Mouse (Mus musculus) hindbrain, postnatal 0 days (tissue): ENCODE results near the gene Gm20517. TPM values are rescaled to one million over a fixed set of nuclear protein-coding genes. Genes with fewer than 3 reads are reported as not detected.
A peak's percentile ranks its signal among the peaks of the same experiment; 100 is the strongest.

Source experiments
- ATAC-seq: fragments of 200-750 bp; cut with Nextera tagmentation; 2 replicates; pipeline ENCODE4 v1.8.0; 2017; ENCODE audit warnings: mild to moderate bottlenecking, moderate TSS enrichment, moderate library complexity
- DNase-seq: peaks from one replicate; pipeline ENCODE4 v3.0.0-alpha.2; 2015; ENCODE audit warnings: low spot score
- H3K27ac ChIP-seq: fragments of 300-500 bp; sonication (generic); 2 replicates; pipeline ENCODE4 v1.5.1; 2014; ENCODE audit warnings: mild to moderate bottlenecking
- H3K27me3 ChIP-seq: fragments of 300-500 bp; sonication (generic); 2 replicates; pipeline ENCODE4 v1.6.1; 2014; ENCODE audit warnings: low read length, mixed read lengths; ENCODE audit not compliant: insufficient read depth
- H3K36me3 ChIP-seq: fragments of 300-500 bp; sonication (generic); 2 replicates; pipeline ENCODE4 v1.6.1; 2014; ENCODE audit warnings: low read length, mixed read lengths; ENCODE audit not compliant: insufficient read depth
- H3K4me1 ChIP-seq: fragments of 300-500 bp; sonication (generic); 2 replicates; pipeline ENCODE4 v1.6.1; 2014; ENCODE audit warnings: antibody characterized with exemption, low read length, mixed read lengths; ENCODE audit not compliant: insufficient read depth
- H3K4me2 ChIP-seq: fragments of 300-500 bp; sonication (generic); 2 replicates; pipeline ENCODE4 v1.6.1; 2014; ENCODE audit warnings: low read depth, mild to moderate bottlenecking, low read length, moderate library complexity, mixed read lengths
- H3K4me3 ChIP-seq: fragments of 300-500 bp; sonication (generic); 2 replicates; pipeline ENCODE4 v1.5.1; 2014; ENCODE audit warnings: low read length
- H3K9ac ChIP-seq: fragments of 300-500 bp; sonication (generic); replicated peaks from 2 replicates; pipeline ENCODE4 v1.6.1; 2014; ENCODE audit warnings: mild to moderate bottlenecking, low read length, moderate library complexity, mixed read lengths
- H3K9me3 ChIP-seq: fragments of 300-500 bp; sonication (generic); 2 replicates; pipeline ENCODE4 v1.6.1; 2016; ENCODE audit warnings: low read length, mixed read lengths
- CTCF ChIP-seq: IDR thresholded peaks from 2 replicates; pipeline ENCODE4 v1.5.1; 2016; ENCODE audit warnings: antibody characterized with exemption, control low read depth, low read depth
- WGBS: fragments of 180-500 bp; shearing (Covaris S2); extraction: QIAGEN DNeasy Blood & Tissue Kit; methylation state at CpG from one replicate; pipeline ENCODE4 v1.1.7; 2014; 5-methylcytosine and 5-hydroxymethylcytosine counted together
- polyA plus RNA-seq: library from polyadenylated mRNA; unstranded; fragments of >200 nt; fragmentation: Nextera tagmentation; extraction: Ambion mirVana; gene quantifications from 2 replicates; pipeline ENCODE4 v1.2.1, GENCODE M21; 2015
- total RNA-seq: library from RNA; depleted of rRNA; stranded (reverse); fragments of >200 nt; gene quantifications from 2 replicates; pipeline ENCODE4 v1.2.3, GENCODE M21; 2014

Gene Gm20517
- total and polyA plus RNA-seq, 2 experiments from 2014 or later: 1.6 to 4.8 TPM

GRCm38 (mm10) chr17:47703556-47703955 lies 92.2 kb downstream of the Gm20517 start:
- Histone ChIP-seq H3K9ac (no peak overlapping the region), H3K36me3 (peaks cover 14% of the 10 kb centered on the region), H3K4me3 (no peak overlapping the region), H3K27ac (no peak overlapping the region), H3K4me1 (no peaks in the 10 kb centered on the region), H3K4me2 (no peak overlapping the region), H3K9me3 (no peaks in the 10 kb centered on the region), H3K27me3 (no peaks in the 10 kb centered on the region)
- DNase-seq: no peak
- no peak for TF ChIP-seq CTCF
- 37% methylated on average over 20 of the region's 20 CpGs for WGBS
- no peak for ATAC-seq

GRCm38 (mm10) chr17:47704692-47705091 lies 93.3 kb downstream of the Gm20517 start:
- Histone ChIP-seq H3K27me3 (no peaks in the 10 kb centered on the region), H3K9ac (no peak overlapping the region), H3K4me3 (no peak overlapping the region), H3K4me2 (no peak overlapping the region), H3K9me3 (no peaks in the 10 kb centered on the region), H3K36me3 (peaks cover 6% of the 10 kb centered on the region; the same call in 1 of the 2 replicates), H3K27ac (no peak overlapping the region), H3K4me1 (no peaks in the 10 kb centered on the region)
- WGBS: 75% methylated on average over 4 of the region's 4 CpGs
- ATAC-seq (no peak), DNase-seq (no peak)
- TF ChIP-seq CTCF: no peak

- Histone ChIP-seq H3K9ac (no peak overlapping the region), H3K27me3 (no peaks in the 10 kb centered on the region), H3K4me2 (no peak overlapping the region), H3K4me1 (no peaks in the 10 kb centered on the region), H3K4me3 (no peak overlapping the region), H3K27ac (no peak overlapping the region), H3K36me3 (0 out of 2 replicates have a peak, but pooled peaks cover 5% of the 10 kb centered on the region), H3K9me3 (no peaks in the 10 kb centered on the region)
- DNase-seq (peak; percentile 23), ATAC-seq (no peak)
- WGBS: 52% methylated on average over 1 of the region's 1 CpGs
- no peak for TF ChIP-seq CTCF
Measured at GRCm38 (mm10) chr17:47706196-47706595, 94.8 kb downstream of the Gm20517 start.

GRCm38 (mm10) chr17:47707961-47708360 lies 96.6 kb downstream of the Gm20517 start:
- Histone ChIP-seq H3K36me3 (no peaks in the 10 kb centered on the region), H3K9me3 (no peaks in the 10 kb centered on the region), H3K4me2 (no peak overlapping the region), H3K27ac (no peak overlapping the region), H3K4me1 (no peaks in the 10 kb centered on the region), H3K9ac (no peak overlapping the region), H3K4me3 (no peak overlapping the region), H3K27me3 (no peaks in the 10 kb centered on the region)
- ATAC-seq (no peak), DNase-seq (no peak)
- no peak for TF ChIP-seq CTCF
- WGBS: 84% methylated on average over 3 of the region's 3 CpGs

GRCm38 (mm10) chr17:47708972-47709371 lies 97.6 kb downstream of the Gm20517 start:
- ATAC-seq (no peak), DNase-seq (no peak)
- H3K36me3 ChIP-seq: no peaks in the 10 kb centered on the region
- 71% methylated on average over 4 of the region's 4 CpGs for WGBS
- no peak overlapping the region for H3K9ac ChIP-seq
- no peaks in the 10 kb centered on the region for H3K4me1 ChIP-seq
- H3K27ac ChIP-seq: no peak overlapping the region
- no peaks in the 10 kb centered on the region for H3K27me3 ChIP-seq
- no peak for TF ChIP-seq CTCF
- no peak overlapping the region for H3K4me3 ChIP-seq
- no peaks in the 10 kb centered on the region for H3K9me3 ChIP-seq
- no peak overlapping the region for H3K4me2 ChIP-seq

GRCm38 (mm10) chr17:47710036-47710435 lies 98.6 kb downstream of the Gm20517 start:
- H3K9me3 ChIP-seq: no peaks in the 10 kb centered on the region
- no peak overlapping the region for H3K4me3 ChIP-seq
- WGBS: 84% methylated on average over 3 of the region's 3 CpGs
- no peak for TF ChIP-seq CTCF
- ATAC-seq (no peak), DNase-seq (no peak)
- no peaks in the 10 kb centered on the region for H3K27me3 ChIP-seq
- H3K27ac ChIP-seq: no peak overlapping the region
- no peak overlapping the region for H3K9ac ChIP-seq
- no peak overlapping the region for H3K4me2 ChIP-seq
- no peaks in the 10 kb centered on the region for H3K36me3 ChIP-seq
- no peaks in the 10 kb centered on the region for H3K4me1 ChIP-seq

GRCm38 (mm10) chr17:47711883-47712282 lies 100.5 kb downstream of the Gm20517 start:
- Histone ChIP-seq H3K9me3 (no peaks in the 10 kb centered on the region), H3K27ac (no peak overlapping the region), H3K4me1 (no peaks in the 10 kb centered on the region), H3K27me3 (no peaks in the 10 kb centered on the region), H3K4me3 (no peak overlapping the region), H3K4me2 (no peak overlapping the region), H3K36me3 (no peaks in the 10 kb centered on the region), H3K9ac (no peak overlapping the region)
- DNase-seq: no peak
- no peak for TF ChIP-seq CTCF
- WGBS: 79% methylated on average over 6 of the region's 6 CpGs
- no peak for ATAC-seq
